Mouse (Mus musculus) forebrain, embryonic 16.5 days (tissue): ENCODE measurements at regions not wholly inside any gene's neighbourhood (a gene's known extent, or its start where the extent isn't known, plus 50 kb on each side); places are given as distances from the start of the nearest gene placed in this dataset.

Experiments
- ATAC-seq: fragments of 200-750 bp; cut with Nextera tagmentation; 2 replicates; pipeline ENCODE4 v1.8.0; 2017; ENCODE audit warnings: mild to moderate bottlenecking, moderate library complexity
- H3K27ac ChIP-seq: fragments of 300-500 bp; sonication (generic); 2 replicates; pipeline ENCODE4 v1.5.1; 2014; ENCODE audit warnings: low read length, control low read depth
- H3K27me3 ChIP-seq: fragments of 300-500 bp; sonication (generic); replicated peaks from 2 replicates; pipeline ENCODE4 v1.6.1; 2014; ENCODE audit warnings: low read length; ENCODE audit not compliant: control insufficient read depth, insufficient read depth
- H3K36me3 ChIP-seq: fragments of 300-500 bp; sonication (generic); 2 replicates; pipeline ENCODE4 v1.6.1; 2014; ENCODE audit not compliant: control insufficient read depth, insufficient read depth
- H3K4me1 ChIP-seq: fragments of 300-500 bp; sonication (generic); replicated peaks from 2 replicates; pipeline ENCODE4 v1.6.1; 2014; ENCODE audit warnings: low read length; ENCODE audit not compliant: control insufficient read depth, insufficient read depth
- H3K4me2 ChIP-seq: fragments of 300-500 bp; sonication (generic); 2 replicates; pipeline ENCODE4 v1.6.1; 2014; ENCODE audit warnings: mild to moderate bottlenecking, low read length, control low read depth
- H3K4me3 ChIP-seq: fragments of 300-500 bp; sonication (generic); replicated peaks from 2 replicates; pipeline ENCODE4 v1.5.1; 2014; ENCODE audit warnings: mild to moderate bottlenecking, low read length, control low read depth
- H3K9ac ChIP-seq: fragments of 300-500 bp; sonication (generic); replicated peaks from 2 replicates; pipeline ENCODE4 v1.6.1; 2014; ENCODE audit warnings: low read depth, low read length, control low read depth
- H3K9me3 ChIP-seq: fragments of 300-500 bp; sonication (generic); 2 replicates; pipeline ENCODE4 v1.6.1; 2016; ENCODE audit warnings: low read length; ENCODE audit not compliant: control insufficient read depth
- WGBS: fragments of 180-500 bp; shearing (Covaris S2); extraction: QIAGEN DNeasy Blood & Tissue Kit; methylation state at CpG from one replicate; pipeline ENCODE4 v1.1.7; 2014; 5-methylcytosine and 5-hydroxymethylcytosine counted together

DNA sequence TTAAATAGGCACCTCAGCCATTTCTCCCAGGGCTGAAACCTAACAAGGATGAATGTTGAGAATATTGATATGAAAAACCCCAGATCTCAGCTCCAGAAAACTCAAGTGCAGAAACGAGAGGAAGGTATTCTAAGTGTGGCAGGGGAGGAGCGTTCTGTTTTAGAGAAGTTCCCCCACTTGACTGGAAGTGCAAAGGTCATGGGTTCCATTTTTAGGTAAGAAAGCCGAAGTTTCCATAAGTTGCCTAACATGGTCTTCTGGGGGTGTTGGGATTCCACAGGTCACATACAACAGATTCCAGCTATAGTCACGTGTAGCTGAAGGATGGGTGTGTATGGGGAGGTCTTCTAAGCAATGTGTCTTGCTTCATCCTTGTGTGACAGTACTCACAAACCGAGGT is 352.9 kb downstream of the Nuak1 start:
- Histone ChIP-seq H3K9ac (no peak overlapping the region), H3K9me3 (no peaks in the 10 kb centered on the region), H3K4me1 (no peaks in the 10 kb centered on the region), H3K36me3 (no peaks in the 10 kb centered on the region), H3K4me3 (no peak overlapping the region), H3K27ac (no peak overlapping the region), H3K27me3 (no peaks in the 10 kb centered on the region), H3K4me2 (no peak overlapping the region)
- 86% methylated on average over 5 of the region's 5 CpGs for WGBS
- no peak for ATAC-seq

- Histone ChIP-seq H3K27me3 (no peaks in the 10 kb centered on the region), H3K36me3 (no peaks in the 10 kb centered on the region), H3K4me3 (no peak overlapping the region), H3K9me3 (no peaks in the 10 kb centered on the region), H3K4me1 (no peaks in the 10 kb centered on the region), H3K4me2 (no peak overlapping the region), H3K27ac (no peak overlapping the region), H3K9ac (no peak overlapping the region)
- 87% methylated on average over 3 of the region's 3 CpGs for WGBS
- ATAC-seq: no peak
These were observed 352.5 kb downstream of the Nuak1 start for GRCm38 (mm10) chr10:84087929-84088328.

- Histone ChIP-seq H3K27me3 (no peaks in the 10 kb centered on the region), H3K4me2 (no peak overlapping the region), H3K4me1 (no peaks in the 10 kb centered on the region), H3K9me3 (no peaks in the 10 kb centered on the region), H3K9ac (no peak overlapping the region), H3K36me3 (no peaks in the 10 kb centered on the region), H3K4me3 (no peak overlapping the region), H3K27ac (no peak overlapping the region)
- ATAC-seq: no peak
- 89% methylated on average over 18 of the region's 18 CpGs for WGBS
These were observed 351.3 kb downstream of the Nuak1 start for GRCm38 (mm10) chr10:84088799-84089778.

DNA sequence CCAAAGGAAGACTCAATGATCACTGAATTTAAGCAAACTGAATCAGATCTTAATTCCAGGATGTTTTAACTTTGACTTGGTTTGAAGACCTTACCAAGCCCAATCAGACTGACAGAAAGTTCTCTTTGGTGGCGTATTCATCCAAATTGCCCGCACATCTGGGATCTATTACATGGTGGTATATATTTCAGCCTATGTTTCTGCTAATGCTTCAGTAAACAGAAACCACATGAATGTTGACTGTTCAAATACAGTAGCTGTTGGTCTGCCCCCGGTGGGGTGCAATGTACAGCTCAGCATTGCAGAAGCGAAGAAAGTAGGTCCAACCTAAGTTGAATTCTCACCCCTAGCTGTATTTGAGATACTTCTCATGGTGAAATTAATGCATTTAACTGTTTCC is 346.5 kb downstream of the Nuak1 start:
- WGBS: 94% methylated on average over 4 of the region's 4 CpGs
- ATAC-seq: no peak

DNA sequence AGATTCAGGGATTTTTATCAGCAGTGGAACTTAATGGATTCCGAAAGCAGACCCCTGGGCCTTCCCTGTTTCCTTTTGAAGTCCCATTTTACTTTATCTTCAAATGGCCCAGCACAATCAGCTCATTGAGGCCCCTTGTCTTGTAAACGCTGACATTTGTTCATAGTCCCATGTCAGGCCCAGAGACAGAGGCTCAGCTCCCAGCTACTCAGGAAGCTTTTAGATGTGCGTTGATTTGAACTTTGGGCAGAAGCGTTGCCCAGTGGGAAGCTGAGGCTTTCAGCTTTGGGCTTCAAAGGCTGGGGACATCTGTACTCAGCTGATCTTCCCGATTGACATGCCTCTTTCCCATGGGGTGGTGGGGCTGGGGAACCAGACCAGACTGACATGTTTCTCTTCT is 343.2 kb downstream of the Nuak1 start:
- Histone ChIP-seq H3K4me3 (no peak overlapping the region), H3K9ac (no peak overlapping the region), H3K9me3 (no peaks in the 10 kb centered on the region), H3K27ac (no peak overlapping the region), H3K4me1 (no peaks in the 10 kb centered on the region), H3K27me3 (no peaks in the 10 kb centered on the region), H3K4me2 (no peak overlapping the region), H3K36me3 (no peaks in the 10 kb centered on the region)
- WGBS: 38% methylated on average over 5 of the region's 5 CpGs
- no peak for ATAC-seq

More for the DNA sequence above, 346.5 kb downstream of the Nuak1 start:
- Histone ChIP-seq H3K4me1 (no peaks in the 10 kb centered on the region), H3K27me3 (no peaks in the 10 kb centered on the region), H3K4me2 (no peak overlapping the region), H3K4me3 (no peak overlapping the region), H3K36me3 (no peaks in the 10 kb centered on the region), H3K9me3 (no peaks in the 10 kb centered on the region), H3K27ac (no peak overlapping the region), H3K9ac (no peak overlapping the region)

DNA sequence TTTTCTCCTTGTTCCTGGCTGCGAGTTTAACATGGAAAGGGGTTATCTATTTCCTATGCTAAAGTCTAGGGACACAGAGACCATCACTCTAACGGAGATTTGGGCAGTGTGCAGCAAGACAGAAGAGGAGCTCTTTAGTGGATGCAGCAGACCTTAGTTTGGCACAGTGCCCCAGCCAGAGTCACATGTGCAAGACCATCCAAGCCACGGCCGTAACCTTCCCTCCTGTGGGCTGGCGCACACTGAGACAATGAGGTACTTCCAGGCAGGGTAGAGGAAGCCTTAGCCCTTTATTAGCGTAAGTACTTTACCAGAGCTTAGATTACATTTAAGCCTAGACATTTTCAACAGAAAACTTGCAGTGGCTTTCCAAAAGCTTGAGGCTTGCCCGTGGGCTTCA is 336.4 kb downstream of the Nuak1 start:
- no peak for ATAC-seq
- WGBS: 71% methylated on average over 7 of the region's 7 CpGs
- Histone ChIP-seq H3K4me3 (no peak overlapping the region), H3K4me1 (no peaks in the 10 kb centered on the region), H3K9me3 (no peaks in the 10 kb centered on the region), H3K27me3 (no peaks in the 10 kb centered on the region), H3K9ac (no peak overlapping the region), H3K36me3 (no peaks in the 10 kb centered on the region), H3K4me2 (no peak overlapping the region), H3K27ac (no peak overlapping the region)

DNA sequence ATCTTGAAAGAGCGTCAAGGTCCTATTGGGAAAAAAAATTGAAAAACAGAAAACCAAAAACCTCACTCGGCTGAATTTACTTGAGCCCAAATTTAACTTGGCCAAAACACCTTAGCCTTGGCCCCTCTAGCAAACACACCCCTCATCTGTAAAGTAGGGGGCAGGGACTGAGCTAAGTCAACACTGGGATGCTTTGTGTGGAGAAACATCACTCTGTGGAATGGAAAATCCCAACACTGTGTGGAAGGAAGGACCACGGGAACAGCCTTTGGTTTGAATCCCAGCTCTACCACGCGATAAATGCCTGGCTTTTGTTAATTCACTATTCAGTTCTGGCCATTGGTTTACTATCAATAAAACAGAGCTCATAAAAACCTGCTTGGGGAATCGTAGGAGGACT is 335.8 kb downstream of the Nuak1 start:
- Histone ChIP-seq H3K4me2 (no peak overlapping the region), H3K36me3 (no peaks in the 10 kb centered on the region), H3K27ac (no peak overlapping the region), H3K9ac (no peak overlapping the region), H3K4me3 (no peak overlapping the region), H3K9me3 (no peaks in the 10 kb centered on the region), H3K27me3 (no peaks in the 10 kb centered on the region), H3K4me1 (no peaks in the 10 kb centered on the region)
- no peak for ATAC-seq
- WGBS: 75% methylated on average over 6 of the region's 6 CpGs

- Histone ChIP-seq H3K9ac (no peak overlapping the region), H3K4me2 (no peak overlapping the region), H3K27me3 (no peaks in the 10 kb centered on the region), H3K4me1 (no peaks in the 10 kb centered on the region; the same call in 1 of the 2 replicates), H3K36me3 (no peaks in the 10 kb centered on the region), H3K9me3 (no peaks in the 10 kb centered on the region), H3K4me3 (no peak overlapping the region), H3K27ac (no peak overlapping the region)
- 46% methylated on average over 7 of the region's 7 CpGs for WGBS
- ATAC-seq: no peak
These were observed 330.6 kb downstream of the Nuak1 start for GRCm38 (mm10) chr10:84109680-84110371.

DNA sequence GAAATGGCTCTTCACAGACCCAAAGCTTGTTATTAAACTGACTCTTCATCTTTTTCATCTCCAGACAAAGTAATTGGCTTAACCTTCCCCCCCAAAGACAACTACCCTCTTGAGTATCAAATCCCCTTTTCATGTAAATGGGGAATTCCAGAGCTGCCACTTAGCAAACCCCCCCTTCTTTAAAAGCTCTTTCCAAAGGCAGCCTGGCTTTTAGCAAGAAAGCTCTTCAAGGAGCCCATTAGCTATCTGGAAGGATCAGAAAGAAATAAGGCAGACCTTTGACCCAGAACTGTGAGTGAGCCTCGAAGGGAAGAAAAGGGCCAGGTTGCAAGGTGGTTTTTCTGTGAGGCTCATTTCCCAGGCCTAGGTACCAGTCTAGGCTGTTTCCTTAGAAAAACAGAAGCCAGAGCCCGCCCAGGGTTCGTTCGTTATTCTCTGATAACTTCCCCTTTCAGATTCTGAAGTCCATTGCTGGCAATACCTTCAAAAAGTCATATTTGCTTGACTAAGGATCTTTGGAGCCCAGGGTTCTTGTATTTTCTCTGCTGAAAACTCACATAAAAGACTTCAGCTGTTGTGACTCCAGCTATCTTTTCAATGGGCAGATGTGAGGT is 329.9 kb downstream of the Nuak1 start:
- ATAC-seq: no peak
- Histone ChIP-seq H3K27me3 (no peaks in the 10 kb centered on the region), H3K4me2 (no peak overlapping the region), H3K27ac (no peak overlapping the region), H3K4me1 (no peaks in the 10 kb centered on the region; the same call in 1 of the 2 replicates), H3K4me3 (no peak overlapping the region), H3K36me3 (no peaks in the 10 kb centered on the region), H3K9me3 (no peaks in the 10 kb centered on the region), H3K9ac (no peak overlapping the region)
- 45% methylated on average over 4 of the region's 4 CpGs for WGBS
